Mouse (Mus musculus) testis, adult 2 months (tissue): ENCODE results near the gene Gpr183.

Experiments used
- CTCF ChIP-seq: fragments of 200-500 bp; IDR thresholded peaks from 2 replicates; pipeline ENCODE4 v1.5.1; 2012; ENCODE audit warnings: low read depth, mild to moderate bottlenecking, inconsistent platforms, low read length, moderate library complexity; ENCODE audit not compliant: control insufficient read depth, insufficient read depth, insufficient replicate concordance
- POLR2A ChIP-seq: fragments of 200-500 bp; IDR thresholded peaks from 2 replicates; pipeline ENCODE4 v1.6.1; 2012; ENCODE audit warnings: low read depth, mild to moderate bottlenecking, inconsistent platforms, low read length, moderate library complexity; ENCODE audit not compliant: control insufficient read depth

- no peak for TF ChIP-seq CTCF
- TF ChIP-seq POLR2A, result no peak
Observed at GRCm38 (mm10) chr14:121987287-121987686, 22.3 kb upstream of the Gpr183 start.
